Mouse (Mus musculus) heart, embryonic 13.5 days (tissue): ENCODE data around the gene Awat1. TPM values are rescaled to one million over a fixed set of nuclear protein-coding genes. Genes with fewer than 3 reads are reported as not detected.

Experiments used
- ATAC-seq: fragments of 200-750 bp; cut with Nextera tagmentation; 2 replicates; pipeline ENCODE4 v1.8.0; 2017; ENCODE audit warnings: moderate TSS enrichment; ENCODE audit not compliant: insufficient number of reproducible peaks, low FRiP score, low TSS enrichment; ENCODE audit errors: extremely low read depth
- H3K27ac ChIP-seq: fragments of 300-500 bp; sonication (generic); replicated peaks from 2 replicates; pipeline ENCODE4 v1.5.1; 2015; ENCODE audit warnings: moderate library complexity, mild to moderate bottlenecking, inconsistent platforms
- H3K27me3 ChIP-seq: fragments of 300-500 bp; sonication (generic); replicated peaks from 2 replicates; pipeline ENCODE4 v1.6.1; 2015; ENCODE audit warnings: mild to moderate bottlenecking, inconsistent platforms
- H3K36me3 ChIP-seq: fragments of 300-500 bp; sonication (generic); 2 replicates; pipeline ENCODE4 v1.6.1; 2015; ENCODE audit warnings: mild to moderate bottlenecking, inconsistent platforms
- H3K4me1 ChIP-seq: fragments of 300-500 bp; sonication (generic); 2 replicates; pipeline ENCODE4 v1.6.1; 2015; ENCODE audit warnings: inconsistent platforms
- H3K4me2 ChIP-seq: fragments of 300-500 bp; sonication (generic); 2 replicates; pipeline ENCODE4 v1.6.1; 2015; ENCODE audit warnings: inconsistent platforms, mild to moderate bottlenecking, moderate library complexity
- H3K4me3 ChIP-seq: fragments of 300-500 bp; sonication (generic); 2 replicates; pipeline ENCODE4 v1.5.1; 2015; ENCODE audit warnings: moderate library complexity, mild to moderate bottlenecking, inconsistent platforms
- H3K9ac ChIP-seq: fragments of 300-500 bp; sonication (generic); 2 replicates; pipeline ENCODE4 v1.6.1; 2015; ENCODE audit warnings: inconsistent platforms, mild to moderate bottlenecking, moderate library complexity
- H3K9me3 ChIP-seq: fragments of 300-500 bp; sonication (generic); 2 replicates; pipeline ENCODE4 v1.6.1; 2016; ENCODE audit warnings: inconsistent platforms
- WGBS: fragments of 180-500 bp; shearing (Covaris S2); methylation state at CpG from one replicate; pipeline ENCODE4 v1.1.7; 2015; ENCODE audit warnings: mixed read lengths; 5-methylcytosine and 5-hydroxymethylcytosine counted together
- polyA plus RNA-seq: library from polyadenylated mRNA; unstranded; fragments of >200 nt; fragmentation: Nextera tagmentation; extraction: Ambion mirVana; gene quantifications from 2 replicates; pipeline ENCODE4 v1.2.1, GENCODE M21; 2015

The Awat1 gene
- polyA plus RNA-seq, 1 experiment from 2014 or later, result not detected

DNA sequence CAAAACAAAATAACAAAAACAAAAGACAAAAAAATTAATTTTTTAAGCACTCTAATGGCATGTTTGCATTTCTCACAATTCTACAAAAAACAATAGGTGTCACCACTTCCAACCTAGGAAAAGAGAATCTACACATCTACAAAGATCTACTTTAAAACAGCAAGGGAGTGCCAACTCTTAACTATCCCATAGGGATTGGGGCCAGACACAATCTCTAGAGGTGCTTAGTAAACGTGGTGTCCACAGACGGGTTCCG is 53.4 kb downstream of the Awat1 start, which contains the start of gene Kif4:
Gene Kif4, plus strand, starts transcription at position 192 of the 256 bp plus-strand sequence.
- Histone ChIP-seq H3K9me3 (no peaks in the 10 kb centered on the region), H3K27me3 (0 out of 2 replicates have a peak, but pooled peaks cover 3% of the 10 kb centered on the region), H3K27ac (peak within 1 kb of the TSS; percentile 83), H3K9ac (peak within 1 kb of the TSS; percentile 87), H3K4me1 (peaks cover 9% of the 10 kb centered on the region), H3K36me3 (peaks cover 24% of the 10 kb centered on the region), H3K4me3 (peak within 1 kb of the TSS; percentile 71), H3K4me2 (peak within 1 kb of the TSS; percentile 77)
- ATAC-seq, result no peak
- WGBS, result 15% methylated on average over 3 of the region's 3 CpGs

GRCm38 (mm10) chrX:100625802-100626793 is 54.0 kb downstream of the Awat1 start, which contains the start of gene Pdzd11:
Pdzd11 (minus strand) TSS chrX:100626568.
- ATAC-seq, result peak; percentile 94
- Histone ChIP-seq H3K9ac (peak within 1 kb of the TSS; percentile 87), H3K4me2 (peak within 1 kb of the TSS; percentile 77), H3K9me3 (no peaks in the 10 kb centered on the region), H3K27ac (peak within 1 kb of the TSS; percentile 83), H3K36me3 (peaks cover 24% of the 10 kb centered on the region), H3K4me3 (peak within 1 kb of the TSS; percentile 71), H3K4me1 (peaks cover 9% of the 10 kb centered on the region), H3K27me3 (0 out of 2 replicates have a peak, but pooled peaks cover 3% of the 10 kb centered on the region)
- WGBS, result 10% methylated on average over 60 of the region's 62 CpGs

Other genes with a start within 250 kb of the Awat1 start
- not detected in 2 replicates for gene Otud6a, start 143.2 kb upstream of the Awat1 start, polyA plus RNA-seq
- not detected in 2 replicates for gene Awat2, start 129.5 kb upstream of the Awat1 start, polyA plus RNA-seq
- gene Igbp1, start 78.0 kb upstream of the Awat1 start, polyA plus RNA-seq, result 25.4 and 27.3 TPM in 2 replicates
- not detected in 2 replicates for gene Dgat2l6, start 47.4 kb upstream of the Awat1 start, polyA plus RNA-seq
- not detected in 2 replicates for gene P2ry4, start 22.6 kb downstream of the Awat1 start, polyA plus RNA-seq
- gene Arr3, start 33.2 kb downstream of the Awat1 start, polyA plus RNA-seq, result 0.70 and 2.0 TPM in 2 replicates
- 21.1 and 22.0 TPM in 2 replicates for gene Kif4, start 53.5 kb downstream of the Awat1 start, polyA plus RNA-seq
- gene Pdzd11, start 54.3 kb downstream of the Awat1 start, polyA plus RNA-seq, result 88.2 and 103 TPM in 2 replicates
- gene Gdpd2, start 157.6 kb downstream of the Awat1 start, polyA plus RNA-seq, result 0.71 and 1.5 TPM in 2 replicates
- 1.6 and 1.7 TPM in 2 replicates for gene Dlg3, start 195.5 kb downstream of the Awat1 start, polyA plus RNA-seq